Mouse (Mus musculus) bone marrow macrophage, adult 2 months (primary cell): ENCODE results near the gene Zfp784.

Experiments used
- CTCF ChIP-seq: IDR thresholded peaks from 2 replicates; pipeline ENCODE4 v1.5.1; 2012; ENCODE audit warnings: low read depth, mild to moderate bottlenecking, low read length, moderate library complexity
- POLR2A ChIP-seq: IDR thresholded peaks from 2 replicates; pipeline ENCODE4 v1.6.1; 2012; ENCODE audit warnings: mild to moderate bottlenecking, low read depth, low read length, borderline replicate concordance

DNA sequence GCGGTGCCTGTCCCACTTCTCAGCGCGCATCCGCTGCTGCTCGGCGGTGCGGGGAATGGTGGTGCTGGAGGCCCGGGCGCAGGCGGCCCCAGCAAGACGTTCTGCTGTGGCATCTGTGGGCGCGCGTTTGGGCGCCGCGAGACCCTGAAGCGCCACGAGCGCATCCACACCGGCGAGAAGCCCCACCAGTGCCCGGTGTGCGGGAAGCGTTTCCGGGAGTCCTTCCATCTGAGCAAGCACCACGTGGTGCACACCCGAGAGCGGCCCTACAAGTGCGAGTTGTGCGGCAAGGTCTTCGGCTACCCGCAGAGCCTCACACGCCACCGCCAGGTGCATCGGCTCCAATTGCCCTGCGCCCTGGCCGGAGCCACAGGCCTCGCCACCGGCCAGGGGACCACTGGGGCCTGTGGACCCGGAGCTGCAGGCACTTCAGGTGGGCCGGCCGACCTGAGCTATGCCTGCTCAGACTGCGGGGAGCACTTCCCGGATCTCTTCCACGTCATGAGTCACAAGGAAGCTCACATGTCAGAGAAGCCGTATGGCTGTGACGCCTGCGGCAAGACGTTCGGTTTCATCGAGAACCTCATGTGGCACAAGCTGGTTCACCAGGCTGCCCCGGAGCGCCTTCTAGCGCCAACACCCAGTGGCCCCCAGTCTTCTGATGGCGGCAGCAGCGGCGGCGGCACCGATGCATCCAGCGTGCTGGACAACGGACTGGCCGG, 7.5 kb downstream of the Zfp784 start:
- TF ChIP-seq CTCF (no peak), POLR2A (no peak)
